Mouse (Mus musculus): ENCODE measurements around the gene Arhgap35.
"Not testable (repeated sequence)": the region's sequence is repeated elsewhere in the genome, so short reads cannot be mapped to it uniquely, and the experiment has no call there.

Gene Arhgap35

DNA sequence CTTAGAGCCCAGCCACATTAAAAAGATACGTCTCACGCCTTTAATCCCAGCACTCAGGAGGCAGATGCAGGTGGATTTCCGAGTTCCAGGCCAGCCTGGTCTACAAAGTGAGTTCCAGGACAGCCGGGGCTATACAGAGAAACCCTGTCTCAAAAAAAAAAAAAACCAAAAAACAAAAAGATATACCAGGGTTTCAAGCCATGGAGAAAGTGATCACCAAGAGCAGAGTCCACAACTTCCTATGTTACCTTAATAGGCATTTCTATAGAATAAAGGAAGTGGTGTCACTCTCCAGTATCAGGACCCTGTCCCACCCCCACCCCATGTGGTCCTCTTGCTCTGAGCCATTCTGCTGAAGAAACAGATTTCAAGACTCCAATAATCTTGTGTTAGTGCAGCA is 8.0 kb downstream of the Arhgap35 start:
- not testable (repeated sequence) for DNase-seq (ENCODE audit: low spot score in 2 of 2)

- DNase-seq (ENCODE audit: low spot score in 2 of 2), result no peak
Observed at GRCm38 (mm10) chr7:16604141-16604540, 10.7 kb downstream of the Arhgap35 start.

GRCm38 (mm10) chr7:16601683-16602102 is 13.1 kb downstream of the Arhgap35 start:
- DNase-seq (ENCODE audit: low spot score in 2 of 2), result no peak

DNA sequence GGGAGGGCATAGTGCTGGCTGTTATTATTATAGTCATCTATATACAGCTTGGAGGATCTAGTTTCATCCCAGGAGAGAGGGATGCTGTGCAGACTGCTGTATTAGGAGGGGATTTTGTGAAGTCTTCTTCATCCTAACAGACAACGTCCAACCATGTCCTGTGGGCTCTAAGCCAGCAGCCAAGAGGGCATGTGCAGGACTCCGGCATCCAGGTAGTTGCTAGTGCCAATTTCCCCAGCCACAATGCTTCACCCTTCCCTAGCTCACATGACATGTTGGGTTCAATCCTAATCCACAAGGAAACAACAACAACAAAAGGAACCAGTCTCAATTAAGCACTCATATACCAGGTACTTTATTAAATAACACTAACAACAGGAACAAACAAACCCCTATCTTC is 15.8 kb downstream of the Arhgap35 start:
- DNase-seq (ENCODE audit: low spot score in 2 of 2), result no peak

DNA sequence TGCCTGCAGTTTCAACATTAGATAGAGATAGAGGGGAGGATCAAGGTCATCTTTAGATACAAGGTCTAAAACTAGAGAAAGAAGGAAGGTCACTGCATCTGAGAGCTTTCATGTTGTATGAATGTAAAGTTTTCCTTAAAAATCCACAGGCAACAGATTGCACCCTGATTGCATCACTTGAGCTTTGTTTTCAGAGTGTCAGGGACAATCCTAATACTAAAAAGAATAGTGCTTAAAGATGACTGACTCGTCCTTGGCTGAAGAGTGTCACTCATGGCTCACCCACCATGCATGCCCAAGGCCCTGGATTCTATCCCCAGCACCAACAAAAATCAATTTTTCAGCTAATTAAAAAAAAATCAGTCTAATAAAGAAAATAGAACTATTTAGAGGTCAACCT is 23.5 kb downstream of the Arhgap35 start:
- DNase-seq (ENCODE audit: low spot score in 2 of 2), result no peak

DNA sequence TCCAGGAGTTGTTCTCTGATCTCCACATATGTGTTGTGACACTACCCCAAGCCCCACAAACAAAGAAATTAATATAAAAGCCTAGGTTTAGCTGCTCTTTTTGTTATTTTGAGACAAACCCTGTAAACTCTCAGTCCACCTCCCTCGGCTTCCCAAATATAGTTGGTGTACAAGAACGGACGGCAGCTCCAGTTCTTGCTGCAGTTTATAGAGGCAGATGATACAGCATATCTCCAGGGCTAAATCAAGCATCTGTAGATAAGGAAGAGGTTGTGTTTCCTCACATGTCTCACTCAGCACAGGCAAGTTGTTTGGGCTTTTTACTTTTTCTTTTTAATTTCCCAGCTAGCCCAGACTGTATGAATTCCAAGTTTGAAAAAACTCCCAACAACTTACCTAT is 27.1 kb downstream of the Arhgap35 start:
- DNase-seq (ENCODE audit: low spot score in 2 of 2), result no peak

DNA sequence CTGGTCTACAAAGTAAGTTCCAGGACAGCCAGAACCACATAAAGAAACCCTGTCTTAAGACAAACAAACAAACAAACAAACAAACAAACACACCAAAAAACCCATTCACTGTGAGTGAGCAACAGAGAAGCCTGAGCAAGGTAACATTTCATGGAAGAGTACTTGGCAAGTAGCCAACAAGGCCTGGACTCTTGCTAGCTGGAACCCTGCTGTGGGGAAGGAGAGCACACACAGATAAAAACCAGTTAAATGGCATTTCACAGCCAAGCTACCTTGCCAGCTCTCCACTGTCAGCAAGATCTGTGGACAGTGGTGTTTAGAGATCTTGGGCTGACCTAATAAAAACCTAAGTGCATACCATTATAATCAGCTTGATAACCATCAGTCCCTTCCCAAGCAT is 30.4 kb downstream of the Arhgap35 start:
- no peak for DNase-seq (ENCODE audit: low spot score in 2 of 2)

DNA sequence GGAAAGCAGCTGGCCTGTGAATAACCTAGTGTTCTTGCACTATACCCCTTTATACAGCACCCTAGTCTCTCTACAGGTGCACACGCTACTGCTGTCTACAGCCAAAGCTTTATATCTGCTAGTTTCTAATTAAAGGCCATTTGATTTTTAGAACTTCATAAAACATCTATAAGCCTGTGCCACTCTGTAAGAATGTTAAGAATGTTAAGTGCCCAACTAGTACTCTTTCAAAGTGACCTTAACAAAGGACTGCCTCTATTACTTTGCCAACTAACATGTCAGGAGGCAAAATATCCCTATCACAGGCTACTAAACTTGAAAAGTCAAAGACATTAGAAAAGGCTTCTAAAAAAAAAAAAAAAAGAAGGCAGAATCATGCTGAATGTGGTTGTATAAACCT is 31.0 kb downstream of the Arhgap35 start:
- DNase-seq (ENCODE audit: low spot score in 2 of 2), result peak in 1 of 2 experiments; percentile 19

DNA sequence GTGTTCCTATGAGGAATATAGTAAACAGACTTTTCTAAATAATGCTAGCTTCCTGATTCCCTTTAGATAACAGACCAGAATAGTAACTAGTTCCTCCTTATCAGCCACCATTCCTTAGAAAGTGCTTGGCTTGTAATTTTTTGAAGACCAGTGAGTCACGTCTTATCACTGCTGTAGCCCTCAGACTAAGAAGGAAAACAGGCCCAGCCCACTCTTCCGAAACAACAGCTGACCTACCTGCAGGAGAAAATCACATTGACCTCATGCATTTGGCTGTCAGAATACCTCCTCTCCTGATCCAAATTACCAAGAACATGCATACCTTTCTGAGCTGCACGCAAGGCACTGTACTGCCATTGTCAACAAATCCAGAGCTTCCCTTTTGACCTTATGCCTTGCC is 32.5 kb downstream of the Arhgap35 start:
- no peak for DNase-seq (ENCODE audit: low spot score in 2 of 2)

GRCm38 (mm10) chr7:16581276-16582100 is 33.3 kb downstream of the Arhgap35 start:
- peak; percentile 20 to 35 for DNase-seq (ENCODE audit: low spot score in 2 of 2)

GRCm38 (mm10) chr7:16576719-16577118 is 38.1 kb downstream of the Arhgap35 start:
- DNase-seq (ENCODE audit: low spot score in 2 of 2), result no peak

DNA sequence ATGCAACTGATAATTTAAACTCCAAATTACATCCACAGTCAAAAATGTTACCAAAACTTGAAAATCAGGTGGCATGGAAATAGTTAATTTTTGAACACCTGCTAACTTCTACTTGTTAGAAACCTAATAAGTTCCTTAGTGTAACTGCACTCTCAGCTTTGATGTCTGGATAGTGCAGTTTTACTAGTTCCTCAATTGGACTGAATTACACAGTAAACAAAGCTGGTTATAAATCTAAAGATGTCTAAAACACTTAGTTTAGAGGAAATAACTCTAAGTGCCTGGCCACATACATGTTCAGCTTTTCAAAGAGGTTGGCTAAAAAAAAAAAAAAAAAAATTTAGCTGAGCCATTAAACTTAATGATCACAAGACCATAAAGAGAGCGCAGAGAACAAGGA is 43.6 kb downstream of the Arhgap35 start:
- DNase-seq (ENCODE audit: low spot score in 2 of 2), result no peak

- DNase-seq (ENCODE audit: low spot score in 2 of 2), result no peak
Observed at GRCm38 (mm10) chr7:16570737-16571136, 44.1 kb downstream of the Arhgap35 start.

DNA sequence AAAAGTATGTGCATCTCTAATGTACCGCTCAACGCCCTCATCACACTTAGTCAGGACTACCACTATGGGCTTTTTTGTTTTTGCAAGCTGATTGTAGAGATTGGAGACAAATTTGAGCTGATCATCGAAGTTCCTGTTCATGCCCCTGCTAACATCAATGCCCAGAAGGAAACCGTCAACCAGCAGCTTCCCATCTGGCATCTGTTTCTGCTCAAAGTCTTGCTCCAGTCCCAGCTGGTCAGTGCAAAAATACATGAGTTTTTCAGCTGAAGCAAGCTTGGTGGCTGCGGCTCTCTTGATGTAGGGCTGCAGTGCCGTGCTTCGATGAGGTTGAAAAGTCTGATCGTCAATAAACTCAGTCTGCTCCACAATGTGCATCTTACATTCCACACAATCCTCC is 50.3 kb downstream of the Arhgap35 start:
- DNase-seq (ENCODE audit: low spot score in 2 of 2), result no peak

- DNase-seq (ENCODE audit: low spot score in 2 of 2), result no peak
Observed at GRCm38 (mm10) chr7:16557783-16558538, 56.8 kb downstream of the Arhgap35 start.

GRCm38 (mm10) chr7:16557251-16557650 is 57.5 kb downstream of the Arhgap35 start:
- DNase-seq (ENCODE audit: low spot score in 2 of 2), result no peak

DNA sequence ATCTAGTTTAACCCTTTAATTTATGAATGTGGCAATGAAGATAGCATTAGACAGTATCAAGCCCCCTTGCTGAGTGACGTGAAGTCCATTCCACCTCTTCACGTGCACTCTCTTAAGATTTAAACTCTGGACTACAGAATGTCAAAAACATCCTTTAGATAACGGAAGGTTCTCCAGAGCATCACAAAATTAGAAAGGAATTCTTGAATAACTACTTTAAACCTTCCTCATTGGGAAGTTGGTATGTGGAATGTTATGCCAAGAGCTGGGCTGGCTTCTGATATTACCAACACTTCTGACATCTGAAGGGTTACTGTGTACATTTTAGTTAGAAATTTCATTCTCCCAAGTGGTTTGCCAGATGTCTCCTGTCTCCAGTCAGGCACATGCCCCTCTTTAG is 60.6 kb downstream of the Arhgap35 start:
- no peak for DNase-seq (ENCODE audit: low spot score in 2 of 2)

GRCm38 (mm10) chr7:16551581-16551980 is 63.2 kb downstream of the Arhgap35 start:
- DNase-seq (ENCODE audit: low spot score in 2 of 2), result no peak

GRCm38 (mm10) chr7:16549299-16549698 is 65.5 kb downstream of the Arhgap35 start:
- DNase-seq (ENCODE audit: low spot score in 2 of 2), result no peak

- peak in 1 of 2 experiments; percentile 9 for DNase-seq (ENCODE audit: low spot score in 2 of 2)
Observed at GRCm38 (mm10) chr7:16544770-16545169, 70.0 kb downstream of the Arhgap35 start.

DNA sequence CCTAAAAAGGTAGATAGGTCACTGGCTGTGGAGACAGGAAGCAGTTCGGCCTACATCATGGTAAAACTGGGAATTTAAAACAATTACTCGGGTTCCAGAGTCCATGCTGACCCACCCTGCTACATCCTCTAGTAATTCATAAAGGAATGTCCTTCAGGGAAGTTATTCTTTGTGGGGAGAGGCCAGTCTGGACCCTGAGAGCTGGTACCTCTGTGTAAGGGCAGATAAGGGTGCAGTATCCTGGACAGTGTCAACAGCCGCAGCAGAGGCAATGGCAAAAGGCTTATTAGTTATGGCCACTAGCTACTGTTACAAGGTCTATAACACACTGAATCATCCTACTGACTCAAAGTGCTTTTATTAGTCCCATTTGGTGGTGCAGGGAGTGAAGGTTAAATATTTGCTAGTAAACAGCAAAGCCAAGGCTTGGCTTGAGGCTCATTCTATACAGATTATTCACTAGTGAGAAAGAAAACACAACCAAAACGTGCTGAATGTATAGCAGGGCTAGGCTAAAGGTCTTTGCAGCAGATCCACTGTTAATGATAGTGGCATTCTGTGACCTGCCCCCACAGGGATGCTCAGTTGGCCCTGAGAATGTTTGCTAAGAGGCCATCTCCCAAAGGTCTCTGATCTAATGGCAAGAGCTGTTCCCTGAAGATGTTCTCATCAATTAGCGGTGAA is 77.4 kb downstream of the Arhgap35 start:
- no peak for DNase-seq (ENCODE audit: low spot score in 2 of 2)

DNA sequence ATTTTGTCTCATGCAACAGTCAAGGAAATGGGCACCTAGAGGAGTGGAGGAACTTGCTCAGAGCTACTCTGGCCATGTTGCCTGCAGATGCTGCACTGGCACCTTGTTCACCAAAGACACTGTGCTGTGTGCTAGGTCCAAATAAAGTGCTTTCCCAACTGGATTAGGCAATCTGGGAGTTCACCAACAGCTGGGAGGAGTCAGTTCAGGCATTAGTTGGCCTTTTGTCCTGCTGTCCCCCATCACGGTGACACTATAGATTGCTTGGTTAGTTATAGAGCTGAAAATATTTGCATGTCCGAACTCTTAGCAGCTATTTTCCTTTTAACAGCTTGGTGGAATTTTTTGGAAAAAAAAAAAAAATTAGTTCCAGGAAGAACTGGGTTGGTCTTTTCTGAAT is 88.8 kb downstream of the Arhgap35 start:
- peak; percentile 24 to 48 for DNase-seq (ENCODE audit: low spot score in 2 of 2)
